Mouse (Mus musculus) heart, adult 2 months (tissue): Measurements from ENCODE around the gene Pla2g16. TPM values are rescaled to one million over a fixed set of nuclear protein-coding genes. Genes with fewer than 3 reads are reported as not detected.

Experiments
- DNase-seq, 2 experiments: peaks; one replicate each; pipeline ENCODE4 v3.0.0; 2021
- H3K27ac ChIP-seq: fragments of 200-600 bp; 2 replicates; pipeline ENCODE4 v1.8.1; 2022
- H3K27me3 ChIP-seq: fragments of 200-500 bp; 2 replicates; pipeline ENCODE4 v1.6.1; 2012; ENCODE audit warnings: mild to moderate bottlenecking, low read length, inconsistent platforms, mixed read lengths; ENCODE audit not compliant: control insufficient read depth, insufficient read depth
- H3K36me3 ChIP-seq: fragments of 200-500 bp; 2 replicates; pipeline ENCODE4 v1.6.1; 2012; ENCODE audit warnings: low read length, inconsistent platforms; ENCODE audit not compliant: control insufficient read depth, insufficient read depth
- H3K4me1 ChIP-seq: fragments of 200-500 bp; 2 replicates; pipeline ENCODE4 v1.6.1; 2011; ENCODE audit warnings: low read length; ENCODE audit not compliant: control insufficient read depth, insufficient read depth
- H3K4me3 ChIP-seq: fragments of 200-600 bp; 2 replicates; pipeline ENCODE4 v1.8.1; 2022
- H3K79me2 ChIP-seq: fragments of 200-500 bp; replicated peaks from 2 replicates; pipeline ENCODE4 v1.6.1; 2012; ENCODE audit warnings: mild to moderate bottlenecking, inconsistent platforms, low read length, moderate library complexity, mixed read lengths; ENCODE audit not compliant: control insufficient read depth, insufficient read depth
- H3K9ac ChIP-seq: fragments of 200-500 bp; 2 replicates; pipeline ENCODE4 v1.6.1; 2012; ENCODE audit warnings: low read depth, mild to moderate bottlenecking, control low read depth, inconsistent platforms, low read length, mixed read lengths
- CTCF ChIP-seq: fragments of 200-600 bp; IDR thresholded peaks from 2 replicates; pipeline ENCODE4 v1.8.1; 2022; ENCODE audit warnings: antibody characterized with exemption, mild to moderate bottlenecking, moderate library complexity
- EP300 ChIP-seq: fragments of 200-500 bp; IDR thresholded peaks from 2 replicates; pipeline ENCODE4 v1.6.1; 2011; ENCODE audit warnings: low read depth, low read length, control low read depth; ENCODE audit not compliant: insufficient read depth
- POLR2A ChIP-seq: fragments of 200-500 bp; IDR thresholded peaks from 2 replicates; pipeline ENCODE4 v1.6.1; 2011; ENCODE audit warnings: mild to moderate bottlenecking, low read depth, low read length, control low read depth; ENCODE audit not compliant: insufficient read depth
- WGBS: fragments of 180-500 bp; shearing (Covaris S2); methylation state at CpG from one replicate; pipeline ENCODE4 v1.1.7; 2018; 5-methylcytosine and 5-hydroxymethylcytosine counted together
- intact Hi-C: fragments of 180-260 bp; cut with DNase I; formaldehyde crosslinking; loops from one replicate; pipeline ENCODE4 v1.15.1; 2025
- polyA plus RNA-seq: library from polyadenylated mRNA; depleted of rRNA; stranded (reverse); fragments of >200 nt; gene quantifications from 2 replicates; pipeline ENCODE4 v1.2.3, GENCODE M21; 2012
- total RNA-seq, 2 experiments: library from RNA; stranded (reverse); gene quantifications; 2 replicates each; pipeline ENCODE4 v1.2.3; 2021

The Pla2g16 gene
- total and polyA plus RNA-seq, 3 experiments = 75.6 to 134 (median 104) TPM

GRCm38 (mm10) chr19:7558675-7559074 lies 1.4 kb downstream of the Pla2g16 start:
- TF ChIP-seq CTCF (no peak), EP300 (no peak), POLR2A (no peak)
- WGBS = 41% methylated on average over 4 of the region's 4 CpGs
- intact Hi-C loops = loop anchor here (1.0 kb wide), 1 partner anchor 30 kb away; no protein-coding TSS in a partner anchor
- Histone ChIP-seq H3K9ac (peak overlapping the region; percentile 78), H3K4me3 (peak overlapping the region; percentile 78), H3K4me1 (peaks cover 6% of the 10 kb centered on the region), H3K79me2 (no peaks in the 10 kb centered on the region), H3K36me3 (peaks cover 4% of the 10 kb centered on the region; the same call in 1 of the 2 replicates), H3K27me3 (no peaks in the 10 kb centered on the region), H3K27ac (peak overlapping the region; percentile 93)
- no peak for DNase-seq

- no peak for TF ChIP-seq CTCF
- no peak for TF ChIP-seq POLR2A
- no peak for TF ChIP-seq EP300
- H3K9ac ChIP-seq = no peak overlapping the region
- H3K4me1 ChIP-seq = peaks cover 6% of the 10 kb centered on the region
- DNase-seq = no peak
- no peak overlapping the region for H3K27ac ChIP-seq
- no peak overlapping the region for H3K4me3 ChIP-seq
- 74% methylated on average over 4 of the region's 4 CpGs for whole genome bisulfite sequencing
- intact Hi-C loops = no loop called here
- H3K36me3 ChIP-seq = peaks cover 6% of the 10 kb centered on the region; the same call in 1 of the 2 replicates
- no peaks in the 10 kb centered on the region for H3K79me2 ChIP-seq
- no peaks in the 10 kb centered on the region for H3K27me3 ChIP-seq
Measured at GRCm38 (mm10) chr19:7559986-7560385, 2.7 kb downstream of the Pla2g16 start.

DNA sequence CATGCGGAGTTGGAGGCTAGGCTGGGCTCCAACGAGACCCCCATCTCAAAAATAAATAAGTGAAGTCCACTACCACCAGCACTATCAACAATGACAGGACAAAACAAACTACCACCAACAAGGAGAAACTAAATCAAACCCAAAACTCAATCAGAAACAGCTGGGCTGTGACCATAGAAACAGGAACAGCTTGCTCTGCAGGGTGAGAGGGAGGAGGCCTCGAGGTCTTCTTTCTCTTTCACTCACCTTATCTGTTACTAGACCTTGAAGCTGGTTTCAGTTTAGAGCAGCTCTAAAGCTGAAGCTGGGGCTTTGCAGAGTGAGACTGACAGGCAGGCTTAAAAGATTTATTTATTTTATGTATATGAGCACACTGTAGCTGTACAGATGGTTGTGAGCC lies 4.2 kb downstream of the Pla2g16 start:
- peaks cover 6% of the 10 kb centered on the region for H3K4me1 ChIP-seq
- no peak for DNase-seq
- intact Hi-C loops = no loop called here
- no peak overlapping the region; the same call in 1 of the 2 replicates for H3K27ac ChIP-seq
- WGBS = 72% methylated on average over 3 of the region's 3 CpGs
- no peaks in the 10 kb centered on the region for H3K79me2 ChIP-seq
- TF ChIP-seq EP300 = no peak
- no peak for TF ChIP-seq CTCF
- no peak for TF ChIP-seq POLR2A
- peaks cover 6% of the 10 kb centered on the region; the same call in 1 of the 2 replicates for H3K36me3 ChIP-seq
- no peaks in the 10 kb centered on the region for H3K27me3 ChIP-seq
- no peak overlapping the region for H3K4me3 ChIP-seq
- no peak overlapping the region for H3K9ac ChIP-seq

DNA sequence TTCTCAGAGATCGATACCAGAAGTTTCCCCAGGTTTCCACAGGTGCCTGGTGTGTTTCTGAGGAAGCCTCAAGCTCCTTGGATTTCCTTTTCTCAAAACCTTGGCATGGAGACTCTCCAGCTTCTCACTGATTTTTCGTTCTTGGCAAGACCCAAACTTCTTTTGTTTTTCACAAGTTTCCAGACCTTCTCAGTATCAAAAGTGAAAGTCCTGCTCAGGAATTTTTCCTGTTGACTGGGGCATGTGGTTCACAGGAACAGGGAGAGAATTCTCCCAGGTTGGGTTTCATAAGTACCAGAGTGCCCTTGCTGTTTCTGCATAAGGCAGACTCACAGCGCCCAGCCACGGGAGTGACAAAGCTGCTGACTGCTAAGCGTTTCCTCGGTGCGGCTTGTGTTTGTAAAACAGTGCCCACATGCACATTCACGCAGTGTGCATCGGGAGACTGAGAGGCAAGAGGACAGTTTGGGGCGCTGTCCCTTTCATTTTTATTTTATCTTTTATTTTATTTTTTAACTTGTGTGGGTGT lies 5.4 kb downstream of the Pla2g16 start:
- TF ChIP-seq EP300 (no peak), POLR2A (no peak), CTCF (no peak)
- Histone ChIP-seq H3K36me3 (peaks cover 6% of the 10 kb centered on the region; the same call in 1 of the 2 replicates), H3K4me3 (peak overlapping the region; percentile 16; the same call in 1 of the 2 replicates), H3K4me1 (peaks cover 7% of the 10 kb centered on the region), H3K27ac (peak overlapping the region; percentile 49), H3K27me3 (no peaks in the 10 kb centered on the region), H3K79me2 (no peaks in the 10 kb centered on the region), H3K9ac (no peak overlapping the region)
- intact Hi-C loops = no loop called here
- no peak for DNase-seq
- WGBS = 56% methylated on average over 10 of the region's 10 CpGs

GRCm38 (mm10) chr19:7563676-7564075 lies 6.4 kb downstream of the Pla2g16 start:
- Histone ChIP-seq H3K79me2 (no peaks in the 10 kb centered on the region), H3K9ac (no peak overlapping the region), H3K36me3 (peaks cover 12% of the 10 kb centered on the region), H3K4me3 (no peak overlapping the region), H3K27me3 (no peaks in the 10 kb centered on the region), H3K27ac (no peak overlapping the region), H3K4me1 (peaks cover 11% of the 10 kb centered on the region)
- TF ChIP-seq EP300 = no peak
- intact Hi-C loops = no loop called here
- WGBS = 87% methylated on average over 2 of the region's 2 CpGs
- DNase-seq = no peak

GRCm38 (mm10) chr19:7564457-7564856 lies 7.2 kb downstream of the Pla2g16 start:
- H3K27me3 ChIP-seq = no peaks in the 10 kb centered on the region
- peaks cover 11% of the 10 kb centered on the region for H3K36me3 ChIP-seq
- intact Hi-C loops = no loop called here
- H3K4me1 ChIP-seq = peaks cover 11% of the 10 kb centered on the region
- TF ChIP-seq EP300 (no peak), CTCF (no peak)
- no peaks in the 10 kb centered on the region for H3K79me2 ChIP-seq
- H3K9ac ChIP-seq = no peak overlapping the region
- WGBS = 88% methylated on average over 1 of the region's 1 CpGs
- DNase-seq = no peak
- no peak overlapping the region for H3K27ac ChIP-seq
- H3K4me3 ChIP-seq = no peak overlapping the region
